Mouse (Mus musculus): ENCODE data around the gene Cln5. TPM values are rescaled to one million over a fixed set of nuclear protein-coding genes. Genes with fewer than 3 reads are reported as not detected.

Gene Cln5
- total RNA-seq, 1 experiment from 2014 or later, result 34.8 TPM

DNA sequence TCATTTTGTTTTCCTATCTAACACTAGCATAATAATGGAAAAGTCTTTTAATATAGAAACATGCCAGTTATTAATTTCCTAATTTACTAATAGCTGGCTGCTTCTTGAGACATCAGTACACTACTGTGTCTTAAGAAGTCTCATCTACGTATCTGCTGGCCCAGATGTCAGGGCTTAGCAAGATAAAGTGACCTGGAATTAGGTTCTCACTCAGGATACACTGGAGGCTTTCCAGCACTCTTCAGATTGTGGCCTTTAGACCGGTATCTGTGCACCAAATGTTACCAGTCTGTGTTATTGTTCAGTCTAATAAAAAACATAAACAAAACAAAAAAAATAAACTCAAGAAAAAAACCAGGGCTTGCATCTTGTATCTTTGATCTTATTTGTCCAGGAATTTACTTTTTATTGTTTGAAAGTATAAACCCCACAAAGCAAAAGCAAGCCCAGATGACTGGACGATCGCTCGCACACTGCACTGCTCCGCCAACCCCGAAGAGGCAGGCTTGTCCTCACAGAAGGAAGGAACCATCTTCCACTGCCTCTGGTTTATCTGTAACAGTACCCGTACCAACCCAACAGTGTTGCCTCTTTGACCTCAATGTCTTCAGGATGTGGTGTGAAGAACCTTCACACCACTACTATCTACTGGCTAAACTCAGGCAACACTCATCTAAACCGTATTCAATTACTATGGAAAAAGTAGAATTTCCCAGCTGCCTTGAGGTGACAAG lies 7.4 kb downstream of the Cln5 start:
- no peak; the same call in 1 of the 2 replicates for ATAC-seq (replicated peaks; ENCODE audit: low read depth, poor library complexity, severe bottlenecking)

DNA sequence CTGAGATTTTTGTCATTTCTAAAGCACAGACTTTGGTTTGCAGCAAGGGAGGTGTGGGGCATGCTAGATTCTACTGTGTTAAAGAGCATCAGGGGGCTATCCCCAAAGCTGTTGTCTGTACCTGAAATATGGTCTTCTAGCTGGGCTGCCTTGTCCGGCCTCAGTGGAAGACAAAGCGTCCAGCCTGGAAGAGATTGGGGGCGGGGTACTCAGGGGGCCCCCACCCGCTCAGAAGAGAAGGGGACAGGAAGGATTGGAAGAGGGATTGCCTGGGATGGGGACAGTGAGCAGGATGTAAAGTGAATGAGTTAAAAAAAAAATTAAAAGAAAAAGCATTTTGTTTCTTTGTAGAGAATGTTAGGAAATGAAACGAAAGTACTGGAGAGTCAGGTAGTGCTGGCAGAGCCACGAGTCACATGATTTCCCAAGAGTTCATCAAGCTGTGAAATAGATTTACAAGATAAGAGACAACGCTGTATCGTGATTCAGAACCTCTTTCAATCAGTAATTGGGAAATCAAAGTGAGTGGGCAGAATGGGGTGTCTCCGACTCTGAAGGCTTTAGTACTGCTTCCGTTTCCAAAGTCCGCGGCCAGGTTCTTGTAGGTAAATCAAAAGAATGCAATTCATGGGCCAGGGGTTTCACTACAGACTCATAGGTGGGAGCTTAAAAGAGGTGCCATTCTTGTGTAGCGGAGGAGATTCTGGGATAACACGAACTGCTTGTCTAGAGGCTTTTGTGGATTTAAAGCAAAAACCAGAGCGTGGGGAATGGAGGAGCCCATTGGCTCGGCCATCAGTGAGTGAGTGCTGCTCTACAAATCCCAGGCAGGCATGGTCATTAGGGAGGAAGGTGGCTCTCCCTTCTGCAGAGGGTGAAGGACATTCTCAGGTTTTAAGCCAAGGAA lies 8.2 kb downstream of the Cln5 start:
- ATAC-seq (replicated peaks; ENCODE audit: low read depth, poor library complexity, severe bottlenecking), result no peak

DNA sequence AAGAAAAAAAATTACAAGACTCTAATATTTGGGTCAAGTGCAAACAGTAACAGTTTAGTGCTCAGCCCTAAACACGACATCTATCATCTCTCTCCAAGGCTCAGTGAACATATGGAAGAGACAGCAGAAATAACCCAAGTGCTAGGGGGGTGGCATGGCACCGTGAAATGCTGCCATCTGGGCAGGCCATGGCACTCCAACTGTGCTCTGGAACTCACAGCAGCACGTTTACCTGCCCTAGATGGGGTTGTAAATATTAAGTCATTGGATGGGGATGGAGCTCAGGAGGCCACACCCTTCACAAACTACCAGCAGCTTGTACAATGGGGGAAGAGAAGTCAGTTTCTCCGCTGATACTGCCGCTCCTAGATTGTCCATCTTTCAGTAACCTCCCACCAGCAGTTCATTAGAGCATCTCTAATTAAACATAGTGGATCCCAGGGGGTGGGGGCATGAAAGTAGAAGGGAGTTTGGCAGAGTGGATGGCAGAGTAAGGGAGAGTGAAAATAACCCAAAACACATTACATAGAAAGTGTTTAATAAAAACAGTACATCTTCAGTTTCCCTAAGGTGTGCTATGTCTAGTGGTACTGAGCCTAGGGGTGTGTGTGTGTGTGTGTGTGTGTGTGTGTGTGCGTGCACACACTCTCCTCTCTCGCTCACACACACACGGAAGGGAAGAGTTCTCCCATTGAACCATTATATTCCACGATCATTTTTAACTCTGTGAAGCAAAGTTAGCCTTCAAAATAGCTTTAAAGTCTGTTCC lies 9.4 kb downstream of the Cln5 start:
- no peak for ATAC-seq (replicated peaks; ENCODE audit: low read depth, poor library complexity, severe bottlenecking)

GRCm38 (mm10) chr14:103085840-103086533 lies 16.0 kb downstream of the Cln5 start:
- ATAC-seq (replicated peaks; ENCODE audit: low read depth, poor library complexity, severe bottlenecking), result no peak; the same call in 1 of the 2 replicates

- peak; percentile 71 for ATAC-seq (replicated peaks; ENCODE audit: low read depth, poor library complexity, severe bottlenecking)
These were observed 16.8 kb downstream of the Cln5 start for GRCm38 (mm10) chr14:103086671-103087324.

- ATAC-seq (replicated peaks; ENCODE audit: low read depth, poor library complexity, severe bottlenecking), result no peak
These were observed 17.8 kb downstream of the Cln5 start for GRCm38 (mm10) chr14:103087846-103088245.

DNA sequence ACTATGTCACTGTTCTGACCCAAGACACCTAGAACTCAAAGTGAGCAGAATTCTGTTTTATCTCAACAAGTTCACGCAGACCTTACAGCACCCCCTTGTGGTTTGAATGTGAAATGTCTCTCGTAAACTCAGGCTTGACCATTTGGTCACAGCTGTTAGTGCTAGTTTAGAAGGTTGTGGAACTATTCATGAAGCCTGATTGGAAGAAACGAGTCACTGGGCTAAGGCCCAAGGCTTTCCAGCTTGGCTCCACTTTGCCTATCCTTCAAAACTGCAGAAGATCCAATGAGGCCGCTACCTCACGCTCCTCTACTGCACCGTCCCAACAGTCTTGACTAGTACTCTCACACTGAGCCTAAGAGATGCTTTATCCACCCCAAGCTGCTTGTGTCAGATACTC lies 18.6 kb downstream of the Cln5 start:
- peak; percentile 73 for ATAC-seq (replicated peaks; ENCODE audit: low read depth, poor library complexity, severe bottlenecking)

DNA sequence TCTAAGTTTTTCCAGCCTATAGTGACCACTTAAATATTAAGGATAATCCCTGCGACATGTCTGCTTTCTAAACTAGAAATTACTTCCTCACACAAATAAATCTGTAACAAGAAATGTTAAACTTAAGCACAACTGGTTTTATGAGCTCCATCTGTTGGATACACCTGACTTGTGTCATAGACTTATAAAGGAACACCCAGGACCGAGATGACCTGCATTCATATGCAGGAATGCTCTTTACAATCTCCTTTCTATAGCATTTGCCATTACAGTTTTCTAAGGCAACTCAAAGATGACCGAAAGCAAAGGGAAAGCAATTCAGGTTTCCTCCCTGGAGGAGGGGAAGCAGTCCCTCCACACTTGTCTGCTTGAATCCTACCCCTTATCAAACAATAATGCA lies 23.2 kb downstream of the Cln5 start:
- ATAC-seq (replicated peaks; ENCODE audit: low read depth, poor library complexity, severe bottlenecking), result no peak

DNA sequence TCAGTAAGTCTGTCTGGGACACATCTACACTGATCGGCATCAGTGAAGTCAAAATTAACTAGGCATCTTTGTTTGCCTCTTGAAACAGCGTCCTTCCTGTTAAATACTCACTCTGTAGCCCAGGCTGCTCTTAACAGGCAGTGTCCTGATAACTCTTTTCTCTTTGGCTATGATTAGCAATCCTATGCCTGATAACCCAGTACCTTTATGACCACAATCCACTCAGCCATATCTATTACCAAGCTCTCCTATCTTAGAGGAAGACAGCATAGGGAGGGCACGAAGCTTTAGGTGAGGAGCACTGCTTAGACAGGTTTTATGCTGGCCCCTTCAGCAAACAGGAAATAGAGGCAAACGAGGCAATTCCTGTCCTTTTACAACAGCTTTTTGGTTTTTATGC lies 23.7 kb downstream of the Cln5 start:
- no peak for ATAC-seq (replicated peaks; ENCODE audit: low read depth, poor library complexity, severe bottlenecking)

- ATAC-seq (replicated peaks; ENCODE audit: low read depth, poor library complexity, severe bottlenecking), result no peak
These were observed 25.0 kb downstream of the Cln5 start for GRCm38 (mm10) chr14:103095036-103095435.

- ATAC-seq (replicated peaks; ENCODE audit: low read depth, poor library complexity, severe bottlenecking), result no peak
These were observed 25.8 kb downstream of the Cln5 start for GRCm38 (mm10) chr14:103095826-103096225.

DNA sequence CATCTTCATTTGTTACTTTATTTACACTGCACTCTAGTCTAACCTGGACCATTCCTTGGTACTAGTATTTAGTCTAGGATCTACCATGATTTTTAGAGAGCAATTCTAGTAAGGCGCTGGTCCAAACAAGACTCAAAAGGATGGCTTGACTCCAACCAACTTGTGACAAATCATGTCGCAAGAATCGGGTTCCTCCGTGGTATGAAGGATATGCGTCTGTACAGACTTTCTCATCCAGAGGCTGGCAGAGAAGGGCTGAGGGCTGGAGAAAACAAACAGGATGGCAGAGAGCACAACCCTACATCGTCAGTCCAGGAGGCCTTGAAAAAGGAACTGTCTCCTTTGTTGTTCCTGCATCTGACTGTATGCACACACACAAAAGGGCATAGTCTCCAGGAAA lies 26.6 kb downstream of the Cln5 start:
- no peak for ATAC-seq (replicated peaks; ENCODE audit: low read depth, poor library complexity, severe bottlenecking)

DNA sequence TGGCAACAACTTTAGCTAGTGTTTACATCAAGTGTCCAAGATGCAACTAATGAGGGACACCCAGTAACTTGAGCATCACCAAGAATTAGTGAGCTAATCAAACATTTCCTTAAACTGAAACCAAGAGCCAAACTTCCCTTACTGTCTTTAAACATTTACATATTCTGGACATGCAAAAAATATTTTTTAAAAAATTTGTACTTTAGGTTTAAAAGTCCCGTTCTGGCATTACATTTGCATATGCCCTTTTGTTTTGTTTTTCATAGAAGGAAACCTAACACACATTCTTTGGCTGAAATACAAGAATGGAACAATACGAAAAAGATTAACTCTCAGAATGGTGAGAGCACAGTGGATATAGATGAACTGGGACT lies 28.2 kb downstream of the Cln5 start:
- no peak for ATAC-seq (replicated peaks; ENCODE audit: low read depth, poor library complexity, severe bottlenecking)

DNA sequence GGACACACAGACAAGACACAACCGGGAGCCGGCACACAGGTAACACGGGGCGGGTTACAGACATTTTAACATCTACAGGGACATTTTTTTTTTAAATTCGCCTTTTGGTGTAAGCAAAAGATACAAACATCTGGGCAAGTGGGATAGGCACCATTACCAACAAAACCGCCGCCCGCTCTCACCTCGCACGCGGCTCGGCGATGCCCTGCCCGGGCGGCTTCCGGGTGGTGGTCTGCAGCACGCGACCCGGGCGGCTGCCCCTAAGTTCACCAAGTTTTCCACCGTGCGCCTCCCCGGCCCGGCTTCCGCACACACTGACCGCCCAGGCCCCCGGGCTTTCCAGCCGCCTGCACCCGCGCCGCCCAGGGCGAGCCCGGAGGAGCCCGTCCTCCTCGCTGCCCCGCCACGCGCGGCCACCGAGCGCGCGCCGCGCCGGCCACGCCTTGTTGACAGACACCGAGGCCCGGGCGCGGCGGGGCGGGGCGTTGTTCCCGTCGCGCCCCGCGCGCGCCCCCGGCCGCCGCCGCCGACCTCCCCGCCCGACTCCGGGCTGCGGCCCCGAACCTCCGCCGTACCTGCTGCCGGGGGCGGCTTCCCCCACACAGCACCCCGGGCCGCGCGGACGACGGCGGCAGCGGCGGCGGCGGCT lies 28.7 kb downstream of the Cln5 start:
- ATAC-seq (replicated peaks; ENCODE audit: low read depth, poor library complexity, severe bottlenecking), result peak; percentile 56

DNA sequence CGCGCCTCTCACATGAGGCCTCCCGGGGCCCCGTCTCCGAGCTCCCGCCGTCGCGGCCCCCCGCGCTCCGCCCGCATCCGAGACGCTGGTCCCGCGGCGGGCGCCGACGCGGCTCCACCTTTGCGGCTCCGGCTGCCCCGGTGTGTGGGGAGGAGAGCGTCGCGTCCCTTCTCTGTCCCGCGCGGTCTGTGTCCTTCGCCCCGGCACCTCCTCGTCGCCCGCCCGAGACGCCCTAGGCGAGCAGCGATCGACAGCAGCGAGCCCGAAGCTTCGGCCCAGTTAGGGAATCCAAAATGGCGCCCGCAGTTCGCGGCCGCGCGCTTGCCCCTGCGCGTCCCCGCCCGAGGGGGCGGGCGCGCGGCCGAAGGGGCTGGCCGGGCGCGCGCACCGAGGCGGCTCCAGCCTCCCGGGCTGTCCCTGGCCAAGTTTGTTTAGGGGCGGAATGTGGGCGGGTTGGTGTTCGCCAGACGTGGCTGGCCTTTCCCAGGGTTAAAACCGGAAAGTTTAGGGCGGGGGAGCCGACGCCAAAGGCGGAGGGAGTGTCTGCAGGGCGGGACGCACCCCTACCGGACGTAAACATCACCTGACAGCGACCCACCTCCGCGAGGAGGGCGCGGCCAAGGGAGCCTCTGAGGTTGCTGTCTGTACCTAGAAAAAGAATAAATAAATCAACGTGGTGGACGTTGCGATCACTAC lies 29.4 kb downstream of the Cln5 start, which contains the start of gene Fbxl3:
Gene Fbxl3, minus strand, starts transcription at position 329 of the 696 bp plus-strand sequence.
- ATAC-seq (replicated peaks; ENCODE audit: low read depth, poor library complexity, severe bottlenecking), result peak; percentile 93

DNA sequence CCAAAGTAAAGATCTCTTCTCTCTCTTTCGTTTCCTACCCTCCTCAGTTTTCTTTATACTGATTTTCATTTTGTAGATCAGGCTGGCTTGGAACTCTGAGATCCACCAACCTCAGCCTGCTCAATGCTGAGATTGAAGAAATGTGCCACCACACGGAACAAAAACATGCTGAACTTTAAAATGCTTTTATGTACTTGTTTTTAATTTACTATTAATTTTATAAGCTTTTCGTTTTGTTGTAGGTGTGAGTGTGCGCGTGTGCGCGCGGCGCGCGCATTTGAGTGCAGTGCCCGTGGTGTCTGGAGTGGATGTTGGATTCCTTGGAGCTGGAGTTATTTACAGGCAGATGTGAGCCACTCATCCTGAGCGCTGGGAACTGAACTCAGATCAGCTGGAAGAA lies 30.3 kb downstream of the Cln5 start:
- ATAC-seq (replicated peaks; ENCODE audit: low read depth, poor library complexity, severe bottlenecking), result no peak

- ATAC-seq (replicated peaks; ENCODE audit: low read depth, poor library complexity, severe bottlenecking), result no peak
These were observed 31.2 kb downstream of the Cln5 start for GRCm38 (mm10) chr14:103101171-103101570.

DNA sequence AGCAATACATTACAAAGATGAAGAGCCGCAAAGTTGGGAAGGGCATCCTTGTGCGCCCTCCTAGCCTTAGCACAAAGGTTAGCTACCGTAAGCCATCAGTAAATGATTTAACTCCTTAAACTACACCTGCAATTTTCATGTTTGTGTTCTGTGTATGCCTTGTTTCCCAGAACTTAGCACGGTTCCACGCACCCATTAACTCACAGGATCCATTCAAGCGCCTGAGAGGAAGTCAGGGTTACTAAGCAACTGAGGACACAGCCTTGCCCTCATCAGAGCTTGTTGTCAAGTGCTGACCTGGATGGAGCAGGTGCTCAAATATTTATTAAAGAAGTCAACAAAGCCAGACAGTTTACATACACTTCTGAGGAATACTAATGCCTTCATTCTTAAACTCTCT lies 32.2 kb downstream of the Cln5 start:
- ATAC-seq (replicated peaks; ENCODE audit: low read depth, poor library complexity, severe bottlenecking), result no peak

All from common myeloid progenitor, adult 5-6 weeks (primary cell).